Mouse (Mus musculus) layer of hippocampus, adult 8-10 months (tissue): ENCODE data around the gene Nup37. TPM values are rescaled to one million over a fixed set of nuclear protein-coding genes. Genes with fewer than 3 reads are reported as not detected.
A peak's percentile ranks its signal among the peaks of the same experiment; 100 is the strongest.

Experiments
- DNase-seq, 2 experiments: peaks; one replicate each; pipeline ENCODE4 v3.0.0; 2022; ENCODE audit warnings: low spot score in 2 of 2
- total RNA-seq, 4 experiments: library from RNA; stranded (reverse); gene quantifications; 2 replicates each; pipeline ENCODE4 v1.2.4; 2022

The Nup37 gene
- total RNA-seq, result 1 to 10 TPM; 6.6 to 8.5 (median 7.8) TPM

DNA sequence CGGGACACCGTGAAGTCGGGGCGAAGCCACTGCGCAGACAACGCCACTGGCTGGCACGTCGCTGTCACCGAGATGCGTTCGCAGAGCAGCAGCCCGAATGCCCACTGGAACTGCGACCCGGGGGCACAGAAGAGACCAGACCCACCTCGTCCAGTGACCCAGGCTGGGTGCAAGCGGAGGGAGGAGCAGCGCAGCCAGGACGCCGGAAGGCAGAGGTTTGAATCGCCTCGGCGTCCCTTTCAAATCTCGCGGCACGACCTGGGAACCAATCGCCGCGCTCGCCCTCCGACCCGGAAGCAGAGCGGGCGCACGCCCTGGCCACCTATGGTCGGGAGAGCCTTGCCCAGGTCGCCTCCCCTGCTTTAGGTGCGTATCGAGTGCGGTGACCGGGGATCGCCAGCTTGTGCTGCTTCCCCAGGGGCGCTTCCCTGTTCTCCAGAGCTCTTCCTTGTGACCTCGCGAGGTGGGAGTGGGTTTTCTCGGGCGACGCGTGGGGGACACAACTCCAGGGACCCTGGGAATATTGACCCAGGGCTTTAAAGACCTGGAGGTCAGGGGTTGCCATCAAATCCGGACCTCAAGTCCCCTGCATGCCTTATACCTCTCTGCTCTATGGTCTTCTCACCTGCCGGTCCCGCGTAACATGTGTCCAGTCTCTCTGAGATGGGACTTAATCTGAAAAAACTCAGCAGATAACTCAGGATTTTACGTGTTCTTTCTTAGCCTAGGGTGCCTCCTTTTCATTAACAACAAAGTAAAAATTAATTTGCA, at the start of gene Nup37, which contains the start of gene Parpbp:
Gene Nup37 (plus strand): TSS at position 286 of the 771 bp plus-strand sequence.
Gene Parpbp (minus strand): TSS at position 235 of the 771 bp plus-strand sequence.
- peak; percentile 60 to 78 for DNase-seq

DNA sequence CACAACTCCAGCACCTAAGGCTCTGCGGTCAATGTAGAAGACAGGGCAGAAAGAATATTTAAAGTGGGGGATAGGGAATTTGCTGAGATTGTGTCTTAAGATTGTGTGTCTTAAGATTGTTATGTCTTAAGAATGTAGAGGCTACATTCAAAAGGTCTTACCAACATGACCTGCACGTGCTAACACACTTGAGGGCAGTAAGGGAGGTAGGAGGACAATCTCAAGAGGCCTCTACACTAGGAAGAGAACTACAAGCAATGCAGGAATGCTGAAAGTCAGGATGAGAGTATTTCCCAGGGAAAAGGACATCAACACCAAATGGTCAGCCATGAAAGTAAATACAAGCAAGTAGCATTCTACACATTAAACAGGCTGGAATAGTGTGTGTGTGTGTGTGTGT, 40.6 kb upstream of the Nup37 start:
- no peak for DNase-seq

DNA sequence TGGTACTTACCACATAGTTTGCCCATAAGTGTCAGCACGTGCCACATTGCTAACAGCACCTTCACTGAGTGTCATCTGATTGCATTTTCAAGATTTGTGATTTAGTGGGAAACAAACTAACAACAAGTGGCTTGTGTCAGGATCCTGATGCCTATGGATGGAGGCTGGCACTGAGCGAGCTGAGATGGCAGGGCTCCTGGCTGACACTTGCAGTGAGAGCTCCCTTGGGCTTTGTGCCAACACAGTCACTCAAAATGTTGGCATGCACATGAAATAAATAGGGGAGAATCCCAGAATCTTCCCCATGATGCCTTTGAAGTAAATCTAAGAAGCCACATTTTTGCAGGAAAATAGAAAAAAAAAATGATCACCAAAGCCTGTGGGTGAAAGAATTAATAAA, 33.5 kb upstream of the Nup37 start:
- DNase-seq, result no peak

DNA sequence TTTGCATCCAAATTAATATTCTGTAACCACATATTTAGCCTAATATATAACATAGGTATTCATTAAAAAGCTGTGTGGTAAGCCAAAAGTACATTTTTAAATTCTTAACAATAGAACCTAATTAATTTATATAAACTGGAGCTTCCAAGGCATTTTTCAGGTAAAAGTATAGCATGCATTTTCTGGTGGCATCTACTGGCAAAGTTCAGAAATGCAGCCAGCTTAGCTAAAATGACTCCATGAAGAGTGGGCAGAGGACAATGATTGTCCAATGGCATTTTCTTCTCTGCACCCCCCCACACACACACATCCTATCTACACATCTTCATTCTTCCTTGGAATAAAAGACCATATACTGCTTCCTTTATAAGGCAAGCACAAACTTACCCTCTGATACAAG, 27.1 kb upstream of the Nup37 start:
- no peak for DNase-seq

DNA sequence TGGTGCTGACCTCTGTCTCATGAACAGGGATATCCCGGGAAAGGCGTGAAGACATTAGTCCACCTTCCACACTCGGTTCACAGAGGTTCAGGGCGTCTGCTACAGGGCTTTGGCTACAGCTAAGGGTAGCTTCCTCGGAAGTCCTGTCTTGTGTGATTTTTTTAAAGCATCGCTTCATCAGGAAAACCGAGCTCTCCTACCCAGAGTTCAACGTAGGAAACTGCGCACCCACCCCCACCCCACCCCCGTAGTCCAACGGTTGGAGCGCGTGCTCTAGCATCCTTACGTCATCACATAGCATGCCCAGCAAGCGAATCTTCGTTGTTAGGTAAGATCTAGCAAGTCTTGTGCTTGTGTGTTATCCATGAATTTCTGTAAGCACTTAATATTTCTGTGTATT, 11.2 kb upstream of the Nup37 start:
- no peak for DNase-seq

DNA sequence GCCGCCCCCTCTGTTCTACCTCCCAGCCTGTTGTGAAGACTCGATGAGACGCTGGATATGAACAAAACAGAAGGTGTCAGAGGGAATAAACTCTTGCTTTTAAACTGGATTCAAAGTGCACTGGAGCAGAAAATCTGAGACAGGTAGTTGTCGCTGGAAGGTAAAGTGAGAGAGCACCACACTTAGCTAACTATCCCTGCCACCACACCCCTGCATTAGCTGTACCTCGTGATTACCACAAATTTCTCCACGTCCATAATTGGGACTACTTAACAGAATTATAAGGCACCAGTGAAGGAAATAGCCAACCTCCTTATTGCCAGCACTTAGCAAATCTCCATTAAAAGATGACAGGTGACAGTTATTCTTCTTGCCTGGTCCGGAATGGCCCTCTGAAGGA, 605 bp upstream of the Nup37 start:
- no peak for DNase-seq

DNA sequence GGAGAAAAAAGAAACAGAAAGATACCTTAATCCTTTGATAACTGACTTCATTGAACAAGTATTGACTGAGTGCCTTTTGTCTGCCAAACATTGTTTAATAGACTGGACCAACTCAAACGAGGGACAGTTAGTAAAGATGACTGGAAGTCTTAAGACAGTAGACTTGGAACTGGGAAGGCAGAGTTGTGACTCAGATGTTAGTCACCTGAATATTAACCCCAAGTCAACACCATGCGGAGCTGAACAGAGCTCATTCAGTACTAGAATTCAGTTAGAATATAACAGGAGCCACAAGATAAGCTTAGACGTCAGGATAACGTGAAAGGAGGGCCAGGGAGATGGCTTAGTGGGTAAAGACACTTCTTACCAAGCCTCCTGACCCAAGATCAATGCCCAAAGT, 3.6 kb downstream of the Nup37 start:
- DNase-seq, result no peak

DNA sequence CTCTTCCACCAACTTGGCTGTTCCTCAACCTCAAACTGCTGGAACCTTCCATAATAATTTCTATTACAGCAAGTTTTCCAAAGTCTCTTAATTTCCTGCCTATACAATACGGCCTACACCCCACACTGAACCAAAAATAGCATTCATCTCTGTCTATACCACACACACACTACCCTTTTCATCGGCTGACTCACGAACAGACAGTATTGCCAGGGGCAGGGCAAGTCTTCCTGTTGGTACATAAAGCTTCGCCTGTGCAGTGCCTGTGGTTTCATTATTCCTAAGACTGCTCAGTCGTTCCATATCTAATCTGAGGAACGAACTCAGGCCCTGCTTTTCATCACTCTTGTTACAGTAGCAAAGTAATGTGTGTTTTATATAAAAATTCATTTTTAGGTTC, 4.9 kb downstream of the Nup37 start:
- DNase-seq, result no peak

DNA sequence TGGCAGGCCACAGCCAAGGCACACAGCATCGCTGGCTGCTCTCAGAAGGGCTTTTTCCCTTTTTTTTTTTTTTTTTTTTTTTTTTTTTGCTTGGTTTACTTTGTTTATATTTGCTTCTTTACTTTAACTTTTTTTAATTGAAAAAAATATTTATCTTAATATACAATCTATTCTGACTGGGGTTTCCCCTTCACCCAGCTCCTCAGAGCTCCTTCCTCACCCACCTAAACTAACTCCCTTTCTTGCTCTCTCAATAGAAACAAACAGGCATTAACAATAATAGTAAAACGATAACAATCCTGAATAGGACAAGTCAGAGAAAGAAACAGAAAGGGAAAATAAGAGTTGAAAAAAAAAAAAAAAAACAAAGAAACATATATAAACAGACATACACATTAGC, 15.3 kb downstream of the Nup37 start:
- DNase-seq, result no peak

DNA sequence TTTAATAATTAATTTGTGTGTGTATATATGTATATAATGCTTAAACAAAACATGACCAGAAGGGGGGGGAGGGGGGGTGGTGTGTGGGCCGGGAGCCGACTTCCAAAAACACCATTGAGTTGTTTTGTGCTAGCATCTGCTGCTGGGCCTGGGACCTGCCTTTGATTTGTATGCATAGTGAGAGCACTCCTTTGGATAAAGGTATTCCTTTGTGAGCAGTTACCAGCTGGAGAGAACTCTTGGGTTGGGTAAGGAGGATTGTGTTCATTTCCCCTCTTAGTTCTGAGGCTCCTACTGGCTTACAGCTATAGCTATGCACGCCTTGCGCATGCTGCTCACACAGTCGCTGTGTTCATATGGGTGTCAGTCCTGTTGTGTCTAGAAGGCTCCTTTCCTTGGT, 15.9 kb downstream of the Nup37 start:
- DNase-seq, result no peak

DNA sequence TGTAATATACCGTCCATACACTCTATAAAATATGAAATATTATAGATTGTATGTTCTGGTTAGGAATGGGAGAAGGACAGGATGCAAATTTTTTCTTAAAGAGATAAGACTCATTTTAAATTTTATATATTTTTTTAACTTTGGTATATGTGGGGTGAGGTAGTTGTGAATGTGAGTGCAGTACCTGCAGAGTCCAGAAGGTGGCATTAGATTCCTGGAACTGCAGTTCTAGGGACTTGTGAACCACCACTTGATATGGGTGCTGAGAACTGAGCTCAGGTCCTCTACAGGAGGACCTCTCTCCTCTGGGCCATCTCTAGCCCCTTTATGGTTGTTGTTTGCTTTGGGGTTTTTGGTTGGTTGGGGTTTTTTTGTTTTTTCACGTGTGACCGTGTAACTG, 19.4 kb downstream of the Nup37 start:
- no peak for DNase-seq

DNA sequence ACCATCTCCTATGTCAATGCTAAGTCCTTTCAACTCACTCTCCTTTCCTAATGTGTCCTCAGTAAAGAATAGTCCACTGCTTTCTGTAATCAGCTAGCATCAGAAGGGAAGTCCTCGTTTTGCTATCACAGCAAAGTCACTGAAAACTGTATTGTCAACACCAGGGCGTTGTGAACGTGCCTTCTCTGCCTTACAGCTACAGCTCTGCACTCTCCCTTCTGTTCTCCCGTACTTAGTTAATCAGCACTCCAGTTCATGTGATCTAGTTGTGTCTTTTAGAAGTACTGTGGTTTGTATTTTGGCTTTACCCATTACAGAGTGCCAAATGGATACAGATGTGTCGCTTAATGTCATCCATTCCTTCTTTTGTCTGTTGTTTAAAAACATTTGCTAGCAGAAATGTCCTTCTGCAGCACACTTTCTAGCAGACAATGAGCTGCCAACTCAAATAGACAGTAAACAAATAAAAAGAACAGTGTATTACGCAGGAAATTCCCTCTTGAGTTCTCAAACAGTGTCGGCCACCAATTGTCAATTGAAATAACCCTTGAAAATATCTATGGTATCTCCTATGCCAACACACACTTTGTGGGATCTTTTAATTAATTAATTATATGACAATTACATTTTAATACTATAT, 20.8 kb downstream of the Nup37 start:
- DNase-seq, result no peak

DNA sequence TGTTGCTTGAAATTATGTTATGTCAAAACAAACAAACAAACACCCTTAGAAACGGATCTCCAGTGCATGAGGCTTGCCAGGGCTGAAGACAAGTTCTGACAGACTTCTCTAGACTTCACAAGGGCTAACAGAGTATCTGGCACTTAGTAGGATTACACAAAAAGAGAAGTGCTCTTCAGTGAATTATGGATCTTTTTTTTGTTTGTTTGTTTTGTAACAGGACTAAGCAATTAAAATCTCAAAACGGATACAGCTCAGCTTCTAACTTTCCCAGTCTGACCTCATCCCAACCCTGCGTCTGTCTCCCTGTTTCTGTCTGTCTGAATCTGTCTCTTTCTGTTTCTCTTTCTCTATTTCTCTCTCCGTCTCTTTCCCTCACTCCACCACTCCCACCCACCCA, 53.7 kb downstream of the Nup37 start:
- no peak for DNase-seq

DNA sequence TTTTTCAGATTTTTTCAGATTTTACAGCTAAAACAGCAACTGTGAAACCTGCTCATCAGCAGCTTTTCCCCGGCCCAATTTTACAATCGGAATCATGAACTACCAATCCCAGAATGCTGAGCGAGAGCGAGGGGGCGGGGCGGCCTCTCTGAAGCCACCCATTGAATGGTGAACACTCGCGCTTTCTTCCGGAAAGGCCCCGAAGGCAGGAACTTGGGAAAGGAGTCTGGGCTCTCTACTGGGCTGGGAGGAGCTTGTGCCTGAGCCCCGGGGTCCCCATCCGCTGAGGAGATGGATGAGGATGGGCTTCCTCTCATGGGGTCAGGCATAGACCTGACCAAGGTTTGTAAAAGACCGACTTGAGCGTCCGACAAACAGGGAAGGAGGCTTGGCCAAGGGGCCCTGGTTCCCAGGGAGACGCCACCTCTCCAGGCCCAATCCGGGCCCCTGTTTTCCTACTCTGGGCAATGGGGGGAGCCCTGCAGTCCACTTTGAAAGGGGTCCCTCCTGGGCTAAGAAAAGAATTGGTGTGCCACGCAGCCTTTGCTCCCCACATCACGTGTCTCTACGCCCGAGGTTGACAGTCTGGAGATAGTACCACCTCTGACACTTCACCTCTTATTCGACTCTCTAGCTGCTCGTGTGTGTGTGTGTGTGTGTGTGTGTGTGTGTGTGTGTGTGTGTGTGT, 54.3 kb downstream of the Nup37 start, which contains the start of gene Washc3:
Gene Washc3 (plus strand): TSS at position 143 of the 688 bp plus-strand sequence.
- peak; percentile 91 for DNase-seq

DNA sequence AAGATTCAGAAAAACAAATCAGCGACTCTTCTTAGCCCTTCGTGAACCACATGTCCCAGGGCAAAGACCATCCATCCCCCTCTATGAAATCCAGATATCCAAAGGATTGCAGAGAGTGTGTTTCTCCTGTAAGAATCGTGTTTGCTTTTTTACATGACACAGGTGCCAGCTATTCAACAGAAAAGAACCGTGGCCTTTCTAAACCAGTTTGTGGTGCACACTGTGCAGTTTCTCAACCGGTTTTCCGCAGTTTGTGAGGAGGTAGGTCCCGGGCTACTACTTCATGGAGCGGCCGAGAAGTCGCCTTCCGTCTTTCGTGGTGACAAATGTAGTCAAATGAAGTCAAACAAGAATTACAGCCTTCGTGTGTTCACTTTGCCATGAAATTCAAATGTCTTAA, 54.9 kb downstream of the Nup37 start:
- DNase-seq, result no peak

DNA sequence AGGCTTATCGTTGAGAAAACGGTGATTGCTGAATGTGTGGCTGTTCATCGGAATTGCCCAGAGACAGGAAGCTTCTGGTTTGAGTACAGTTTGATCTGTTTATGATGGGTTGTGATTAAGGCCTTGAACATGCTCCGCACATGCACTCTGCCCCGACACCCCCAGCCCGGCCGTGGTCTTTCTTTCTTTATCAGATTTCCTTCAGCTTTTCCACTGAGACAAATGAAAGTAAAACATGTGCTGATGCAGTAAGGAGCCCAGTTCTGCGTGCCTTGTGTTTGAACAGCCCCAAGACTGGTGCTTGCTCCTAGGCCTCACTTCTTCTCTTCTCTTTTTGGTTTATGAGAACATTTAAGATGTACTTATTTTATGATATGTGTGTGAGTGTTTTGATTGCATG, 55.8 kb downstream of the Nup37 start:
- no peak for DNase-seq

DNA sequence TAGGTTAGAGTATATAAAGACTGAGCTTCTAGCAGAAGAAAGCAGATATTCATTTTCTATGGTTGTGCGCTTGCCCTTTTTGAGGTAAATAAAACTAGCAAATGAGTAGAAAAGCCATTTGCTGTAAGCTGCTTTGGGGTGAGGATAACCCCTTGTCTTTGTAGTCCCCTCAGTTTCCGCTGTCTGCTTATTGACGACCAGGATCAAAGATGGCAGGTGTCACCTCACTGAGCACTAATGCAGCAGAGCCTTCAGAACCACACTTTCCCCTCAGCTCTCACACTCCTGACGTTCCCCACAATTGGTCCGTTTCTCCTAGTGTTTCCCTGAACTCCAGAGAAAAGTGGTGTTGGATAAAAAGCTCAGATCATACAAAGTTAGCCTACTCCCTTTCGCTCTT, 56.4 kb downstream of the Nup37 start:
- DNase-seq, result no peak

DNA sequence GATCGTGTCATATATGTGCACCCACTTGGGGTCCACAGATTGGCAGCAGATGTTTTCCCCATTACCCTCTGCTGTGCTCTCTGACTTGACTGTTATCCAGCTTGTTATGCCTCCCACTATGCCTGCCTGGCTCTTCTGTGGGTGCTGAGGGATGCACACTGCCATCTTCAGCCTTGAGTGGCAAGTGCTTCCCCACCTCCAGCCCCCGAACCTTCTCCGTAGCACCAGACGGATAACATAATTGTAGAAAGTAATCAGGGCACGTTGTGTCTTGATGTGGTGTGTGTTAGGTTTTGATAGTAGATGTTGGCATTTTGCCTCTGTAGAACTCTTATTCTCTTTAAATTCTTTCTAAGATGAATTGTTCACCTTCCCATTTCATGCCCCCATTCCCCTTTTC, 65.9 kb downstream of the Nup37 start:
- no peak for DNase-seq

DNA sequence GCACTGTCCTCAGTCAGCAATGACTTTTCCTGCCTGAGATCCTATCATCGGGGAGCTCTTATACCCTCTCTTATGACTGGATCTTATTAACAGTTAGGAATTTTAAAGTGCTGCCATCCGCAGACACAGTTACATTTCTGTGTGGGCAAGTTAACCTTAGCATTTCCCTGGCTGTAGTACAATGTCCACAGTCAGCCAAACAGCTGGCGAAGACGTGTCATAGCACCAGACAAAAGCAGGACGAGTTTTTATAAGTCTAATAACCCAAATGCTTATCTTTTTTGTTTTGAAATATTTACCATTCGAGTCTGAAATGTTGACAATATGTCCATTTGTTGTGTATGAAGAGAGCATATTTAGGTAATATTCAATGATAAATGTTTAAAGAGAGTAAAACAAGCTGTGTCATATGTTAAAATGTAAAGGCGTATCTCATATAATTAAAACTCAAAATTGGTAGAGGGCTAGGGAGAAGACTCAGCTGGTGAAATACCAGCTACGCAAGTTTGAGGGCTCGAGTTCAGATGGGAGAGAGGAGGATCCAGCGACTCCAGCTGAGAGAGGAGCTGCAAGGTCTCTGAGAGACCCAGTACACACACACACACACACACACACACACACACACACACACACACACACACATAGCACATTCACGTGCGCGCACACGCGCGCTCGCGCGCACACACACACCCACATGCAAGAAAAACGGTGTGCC, 68.2 kb downstream of the Nup37 start:
- DNase-seq, result no peak

DNA sequence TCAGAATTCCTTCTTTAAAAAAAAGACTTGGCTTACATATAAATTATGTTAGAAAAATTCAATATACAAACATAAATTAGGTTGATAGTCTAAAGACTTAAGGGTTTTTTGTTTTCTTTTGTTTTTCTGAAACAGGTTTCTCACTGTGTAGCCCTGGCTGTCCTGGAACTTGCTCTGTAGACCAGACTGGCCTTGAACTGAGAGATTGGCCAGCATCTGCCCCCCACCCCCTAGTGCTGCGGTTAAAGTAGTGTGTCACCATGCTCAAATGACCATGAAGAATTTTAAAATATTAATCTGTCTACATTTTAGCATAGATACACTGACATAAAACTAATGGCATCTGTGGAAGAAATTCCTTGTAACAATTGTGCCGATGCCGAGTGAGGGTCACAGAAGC, 71.4 kb downstream of the Nup37 start:
- no peak for DNase-seq

DNA sequence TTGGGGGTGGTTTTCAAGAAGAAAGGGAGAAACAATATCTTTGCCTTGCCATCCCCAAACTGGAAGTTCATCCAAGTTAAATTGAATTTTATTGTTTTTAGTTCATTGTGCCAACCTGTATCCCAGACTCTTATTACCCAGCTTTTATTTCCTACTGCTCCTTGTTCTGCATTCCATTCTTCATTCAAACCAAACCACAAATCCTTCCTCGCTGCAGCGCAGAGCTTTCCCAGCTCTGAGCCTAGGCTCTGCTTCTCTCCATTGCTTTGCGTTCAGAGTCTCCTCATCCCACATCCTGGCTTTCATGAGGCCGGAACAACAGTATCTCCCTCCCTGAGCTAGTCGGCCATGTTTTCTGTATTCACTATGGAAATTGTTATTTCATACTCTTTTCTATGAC, 74.9 kb downstream of the Nup37 start:
- no peak for DNase-seq

DNA sequence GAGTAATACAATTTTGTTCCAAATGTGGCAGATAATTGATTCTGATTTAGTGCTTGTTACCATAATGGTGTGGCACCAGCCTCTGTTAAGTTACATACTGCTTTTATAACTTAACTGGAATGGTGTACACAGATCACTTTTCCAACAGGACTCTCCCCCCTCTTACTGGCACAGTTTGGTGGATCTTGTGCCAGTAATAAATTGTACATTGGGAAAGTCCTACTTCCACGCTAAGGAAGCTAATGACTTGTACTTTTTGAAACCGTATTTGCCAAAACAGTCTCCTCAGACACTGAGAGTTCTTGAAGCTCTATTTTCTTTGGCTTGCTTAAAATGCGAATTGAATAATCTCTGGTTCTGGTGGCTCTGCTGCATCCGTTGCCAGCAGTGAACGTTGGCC, 78.6 kb downstream of the Nup37 start:
- DNase-seq, result no peak
